Mouse (Mus musculus): ENCODE data around the gene Tmem151b. TPM values are rescaled to one million over a fixed set of nuclear protein-coding genes. Genes with fewer than 3 reads are reported as not detected.
A peak's percentile ranks its signal among the peaks of the same experiment; 100 is the strongest.

The Tmem151b gene
- polyA plus RNA-seq, 1 experiment from 2014 or later, result 2.5 TPM

DNA sequence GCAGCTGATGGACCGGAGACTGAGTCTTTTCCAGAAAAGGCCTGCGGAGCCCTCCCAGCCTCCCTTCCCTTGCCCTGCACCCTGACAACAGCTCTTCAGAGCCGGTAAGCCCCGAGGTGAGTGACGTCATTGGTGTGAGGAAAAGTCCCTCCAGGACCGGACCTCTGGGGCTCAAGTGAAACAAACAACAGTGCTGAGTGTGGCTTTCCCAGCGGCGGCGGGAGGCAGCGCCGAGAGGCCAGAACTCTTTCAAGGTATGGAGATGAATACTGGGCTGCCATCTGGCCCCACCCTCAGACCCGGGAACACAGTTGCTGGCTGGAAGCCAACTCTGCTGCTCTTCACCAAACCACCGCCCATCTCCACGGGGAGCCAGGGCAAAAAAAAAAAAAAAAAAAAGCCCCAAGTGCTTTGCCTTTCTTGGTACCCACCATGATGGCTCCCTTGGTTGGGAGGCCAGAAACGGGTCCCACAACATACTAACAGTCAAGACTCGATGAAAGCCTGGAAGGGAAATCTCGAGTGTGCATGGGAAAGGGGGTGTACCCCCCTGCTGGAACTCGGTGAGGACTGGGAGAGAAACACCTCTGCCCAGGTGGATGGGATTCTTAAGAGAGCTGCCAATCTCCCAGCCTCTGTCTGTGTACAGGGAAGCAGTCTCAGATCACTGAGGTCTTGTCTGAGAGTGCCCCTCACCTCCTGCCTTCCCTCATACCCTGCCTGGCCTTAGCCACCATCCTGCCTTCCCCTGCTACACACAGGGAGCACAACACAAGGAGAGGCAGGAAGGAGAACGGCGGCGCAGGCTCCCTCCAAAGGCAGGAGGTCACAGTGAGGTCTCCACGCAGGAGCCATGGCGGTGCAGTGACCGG is 5.2 kb downstream of the Tmem151b start:
- Histone ChIP-seq H3K27me3 (replicated peaks; ENCODE audit: control insufficient read depth, insufficient read depth, low read length) (peaks cover 80% of the 10 kb centered on the region), H3K27ac (ENCODE audit: low read length) (no peak overlapping the region), H3K4me1 (ENCODE audit: control insufficient read depth, insufficient read depth, low read length) (peaks cover 20% of the 10 kb centered on the region), H3K9ac (ENCODE audit: low read depth, low read length) (no peak overlapping the region), H3K9me3 (ENCODE audit: control insufficient read depth, low read length) (no peaks in the 10 kb centered on the region), H3K4me2 (ENCODE audit: low read depth, low read length) (no peak overlapping the region), H3K4me3 (ENCODE audit: low read length) (peak overlapping the region; percentile 29; the same call in 1 of the 2 replicates), H3K36me3 (ENCODE audit: control insufficient read depth, insufficient read depth, low read length) (no peaks in the 10 kb centered on the region)
- WGBS, result 19% methylated on average over 24 of the region's 24 CpGs
- ATAC-seq, result no peak; the same call in none of the 2 replicates

DNA sequence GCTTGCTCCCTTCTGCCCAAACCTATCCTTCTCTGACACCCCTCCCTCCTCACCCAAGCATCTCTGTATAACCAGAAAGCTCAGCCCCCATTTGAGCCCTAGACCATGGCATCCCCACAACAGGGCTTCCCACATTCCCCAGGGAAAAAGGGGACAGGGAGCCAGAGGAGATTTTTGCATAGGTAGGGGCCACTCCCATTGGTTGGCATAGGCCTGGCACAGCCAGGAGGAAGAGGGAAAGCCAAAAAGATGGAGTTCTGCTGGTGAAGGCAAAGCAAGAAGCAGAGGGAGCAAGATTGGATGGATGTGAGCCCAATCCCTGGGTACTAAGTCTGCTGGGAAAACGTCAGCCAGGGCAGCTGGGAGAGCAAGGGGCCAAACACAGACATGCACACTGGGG is 6.4 kb downstream of the Tmem151b start:
- Histone ChIP-seq H3K9ac (ENCODE audit: low read depth, low read length) (no peak overlapping the region), H3K4me2 (ENCODE audit: low read depth, low read length) (no peak overlapping the region), H3K27ac (ENCODE audit: low read length) (no peak overlapping the region), H3K9me3 (ENCODE audit: control insufficient read depth, low read length) (no peaks in the 10 kb centered on the region), H3K4me1 (ENCODE audit: control insufficient read depth, insufficient read depth, low read length) (peaks cover 16% of the 10 kb centered on the region; the same call in 1 of the 2 replicates), H3K4me3 (ENCODE audit: low read length) (no peak overlapping the region), H3K27me3 (replicated peaks; ENCODE audit: control insufficient read depth, insufficient read depth, low read length) (peaks cover 79% of the 10 kb centered on the region), H3K36me3 (ENCODE audit: control insufficient read depth, insufficient read depth, low read length) (no peaks in the 10 kb centered on the region)
- WGBS, result 60% methylated on average over 1 of the region's 1 CpGs
- ATAC-seq, result no peak

DNA sequence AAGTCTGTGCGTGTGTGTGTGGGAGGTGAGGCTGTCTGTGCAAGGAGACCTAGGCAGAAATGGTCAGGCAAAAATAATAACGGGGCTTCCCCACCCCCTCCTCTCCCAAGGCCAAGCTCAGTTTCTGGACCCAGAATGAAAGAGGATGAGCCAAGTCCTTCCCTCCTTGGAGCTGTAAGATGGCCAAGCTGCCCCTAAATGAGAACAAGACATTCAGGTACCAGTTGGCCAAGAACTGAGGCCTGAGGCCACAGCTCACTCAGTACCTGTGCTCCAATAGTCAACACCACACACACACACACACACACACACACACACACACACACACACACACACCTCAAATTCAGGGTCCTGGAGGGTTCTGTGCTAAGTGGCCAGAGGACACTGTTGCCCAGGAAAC is 6.8 kb downstream of the Tmem151b start:
- Histone ChIP-seq H3K9ac (ENCODE audit: low read depth, low read length) (no peak overlapping the region), H3K27me3 (replicated peaks; ENCODE audit: control insufficient read depth, insufficient read depth, low read length) (peaks cover 75% of the 10 kb centered on the region), H3K9me3 (ENCODE audit: control insufficient read depth, low read length) (no peaks in the 10 kb centered on the region), H3K27ac (ENCODE audit: low read length) (no peak overlapping the region), H3K4me1 (ENCODE audit: control insufficient read depth, insufficient read depth, low read length) (peaks cover 16% of the 10 kb centered on the region; the same call in 1 of the 2 replicates), H3K36me3 (ENCODE audit: control insufficient read depth, insufficient read depth, low read length) (no peaks in the 10 kb centered on the region), H3K4me2 (ENCODE audit: low read depth, low read length) (no peak overlapping the region), H3K4me3 (ENCODE audit: low read length) (no peak overlapping the region)
- WGBS, result 73% methylated on average over 2 of the region's 2 CpGs
- ATAC-seq, result no peak

DNA sequence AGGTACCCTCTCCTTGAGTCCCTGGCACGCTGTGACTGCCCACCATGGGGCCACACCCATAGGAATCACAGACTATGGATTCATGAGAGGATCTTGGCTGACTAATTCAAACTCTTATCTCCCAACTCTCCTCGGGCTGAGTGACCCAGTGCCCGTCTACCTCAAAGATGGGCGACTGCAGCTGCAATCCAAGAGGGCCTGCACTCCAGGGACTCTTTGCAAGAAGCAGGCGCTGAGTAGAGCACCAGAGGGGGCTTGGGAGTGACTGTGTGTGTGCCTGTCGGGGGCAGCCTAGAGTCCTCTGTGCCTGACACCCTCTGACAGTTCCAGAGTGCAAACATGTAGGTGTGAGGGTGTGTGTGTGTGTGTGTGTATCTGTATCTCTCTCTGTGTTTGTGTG is 7.3 kb downstream of the Tmem151b start:
- Histone ChIP-seq H3K9me3 (ENCODE audit: control insufficient read depth, low read length) (no peaks in the 10 kb centered on the region), H3K4me3 (ENCODE audit: low read length) (no peak overlapping the region), H3K9ac (ENCODE audit: low read depth, low read length) (no peak overlapping the region), H3K4me1 (ENCODE audit: control insufficient read depth, insufficient read depth, low read length) (peaks cover 16% of the 10 kb centered on the region; the same call in 1 of the 2 replicates), H3K27ac (ENCODE audit: low read length) (no peak overlapping the region), H3K36me3 (ENCODE audit: control insufficient read depth, insufficient read depth, low read length) (no peaks in the 10 kb centered on the region), H3K27me3 (replicated peaks; ENCODE audit: control insufficient read depth, insufficient read depth, low read length) (peaks cover 72% of the 10 kb centered on the region), H3K4me2 (ENCODE audit: low read depth, low read length) (no peak overlapping the region)
- no peak for ATAC-seq
- WGBS, result 24% methylated on average over 6 of the region's 6 CpGs

DNA sequence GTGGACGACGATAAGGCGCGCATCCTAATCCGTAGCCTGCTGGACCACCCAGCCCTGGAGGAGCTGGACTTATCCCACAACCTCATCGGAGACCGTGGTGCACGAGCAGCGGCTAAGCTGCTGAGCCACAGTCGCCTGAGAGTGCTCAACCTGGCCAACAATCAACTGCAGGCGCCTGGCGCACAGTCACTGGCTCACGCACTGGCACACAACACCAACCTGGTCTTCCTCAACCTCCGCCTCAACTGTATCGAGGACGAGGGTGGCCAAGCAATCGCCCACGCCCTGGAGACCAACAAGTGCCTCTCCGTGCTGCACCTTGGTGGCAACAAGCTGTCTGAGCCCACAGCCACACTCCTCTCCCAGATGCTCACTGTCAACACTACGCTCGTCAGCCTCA is 9.8 kb downstream of the Tmem151b start:
- no peaks in the 10 kb centered on the region for H3K36me3 ChIP-seq (ENCODE audit: control insufficient read depth, insufficient read depth, low read length)
- no peak overlapping the region for H3K27ac ChIP-seq (ENCODE audit: low read length)
- ATAC-seq, result no peak
- no peak overlapping the region for H3K9ac ChIP-seq (ENCODE audit: low read depth, low read length)
- WGBS, result 73% methylated on average over 21 of the region's 21 CpGs
- no peak overlapping the region for H3K4me3 ChIP-seq (ENCODE audit: low read length)
- H3K9me3 ChIP-seq (ENCODE audit: control insufficient read depth, low read length), result no peaks in the 10 kb centered on the region
- peaks cover 62% of the 10 kb centered on the region for H3K27me3 ChIP-seq (replicated peaks; ENCODE audit: control insufficient read depth, insufficient read depth, low read length)
- H3K4me2 ChIP-seq (ENCODE audit: low read depth, low read length), result no peak overlapping the region
- H3K4me1 ChIP-seq (ENCODE audit: control insufficient read depth, insufficient read depth, low read length), result peaks cover 6% of the 10 kb centered on the region; the same call in 1 of the 2 replicates

DNA sequence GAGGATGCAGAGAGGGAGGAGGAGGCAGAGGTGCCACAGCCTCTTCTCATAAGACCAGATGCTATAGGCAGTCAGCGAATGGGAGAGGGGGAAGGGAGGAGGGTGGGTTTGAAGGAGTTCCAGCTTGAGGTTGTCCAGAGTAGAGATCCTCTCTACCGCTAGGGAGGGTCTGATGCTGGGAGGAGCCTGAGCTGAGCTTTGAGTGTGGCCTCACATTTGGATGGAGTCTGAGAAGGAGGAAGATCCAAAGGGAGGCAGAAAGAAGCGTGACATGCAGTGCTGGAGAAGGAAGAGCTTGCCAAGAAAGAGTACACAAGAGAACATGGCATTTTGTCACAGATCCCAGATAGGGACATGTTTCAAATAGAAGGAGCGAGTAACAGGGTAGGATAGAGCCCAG is 11.1 kb downstream of the Tmem151b start:
- 61% methylated on average over 4 of the region's 4 CpGs for WGBS
- no peaks in the 10 kb centered on the region for H3K9me3 ChIP-seq (ENCODE audit: control insufficient read depth, low read length)
- no peaks in the 10 kb centered on the region for H3K36me3 ChIP-seq (ENCODE audit: control insufficient read depth, insufficient read depth, low read length)
- no peak overlapping the region for H3K4me3 ChIP-seq (ENCODE audit: low read length)
- no peak overlapping the region for H3K9ac ChIP-seq (ENCODE audit: low read depth, low read length)
- no peaks in the 10 kb centered on the region for H3K4me1 ChIP-seq (ENCODE audit: control insufficient read depth, insufficient read depth, low read length)
- no peak overlapping the region for H3K27ac ChIP-seq (ENCODE audit: low read length)
- ATAC-seq, result no peak
- H3K4me2 ChIP-seq (ENCODE audit: low read depth, low read length), result no peak overlapping the region
- peaks cover 54% of the 10 kb centered on the region for H3K27me3 ChIP-seq (replicated peaks; ENCODE audit: control insufficient read depth, insufficient read depth, low read length)

DNA sequence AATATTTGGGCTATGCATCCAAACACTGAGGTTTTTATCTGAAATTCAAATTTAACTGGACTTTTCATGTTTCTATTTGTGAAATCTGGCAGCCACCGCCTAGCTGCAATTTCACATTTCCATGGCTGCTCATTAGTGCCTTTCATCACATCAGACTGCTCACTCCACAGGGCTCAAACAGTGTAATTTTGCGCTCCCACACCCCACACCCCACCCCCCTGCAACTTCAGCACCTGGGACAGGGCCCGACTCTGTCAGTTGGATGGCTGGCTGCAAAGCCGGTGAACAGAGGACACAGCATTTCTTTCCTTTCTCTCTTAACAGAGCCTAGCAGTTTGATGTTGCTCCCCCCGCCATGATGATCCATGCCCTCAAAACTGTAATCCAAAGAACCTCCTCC is 13.2 kb downstream of the Tmem151b start:
- Histone ChIP-seq H3K4me2 (ENCODE audit: low read depth, low read length) (no peak overlapping the region), H3K9me3 (ENCODE audit: control insufficient read depth, low read length) (no peaks in the 10 kb centered on the region), H3K27me3 (replicated peaks; ENCODE audit: control insufficient read depth, insufficient read depth, low read length) (peaks cover 51% of the 10 kb centered on the region), H3K4me3 (ENCODE audit: low read length) (no peak overlapping the region), H3K27ac (ENCODE audit: low read length) (no peak overlapping the region), H3K36me3 (ENCODE audit: control insufficient read depth, insufficient read depth, low read length) (no peaks in the 10 kb centered on the region), H3K9ac (ENCODE audit: low read depth, low read length) (no peak overlapping the region), H3K4me1 (ENCODE audit: control insufficient read depth, insufficient read depth, low read length) (no peaks in the 10 kb centered on the region)
- ATAC-seq, result no peak
- 16% methylated on average over 5 of the region's 5 CpGs for WGBS

DNA sequence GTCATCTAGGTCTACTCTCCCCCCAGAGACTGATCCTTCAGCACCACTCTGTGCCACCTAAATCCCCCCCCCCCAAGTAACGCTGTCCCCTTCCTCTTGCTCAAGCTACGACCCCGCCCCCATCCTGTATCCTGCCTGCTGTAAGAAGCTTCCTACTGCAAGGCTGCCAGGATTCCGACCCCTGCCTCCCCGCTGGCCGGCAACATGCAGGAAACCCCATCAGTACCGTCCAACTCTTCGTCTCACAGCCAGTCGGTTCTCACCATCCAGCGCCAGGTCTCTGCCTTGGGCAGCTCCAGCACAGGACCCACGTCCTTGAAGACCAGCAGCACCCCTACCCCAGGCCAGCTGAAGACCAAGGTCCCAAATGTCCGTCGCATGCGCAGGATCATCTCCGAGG is 16.6 kb downstream of the Tmem151b start:
- H3K4me2 ChIP-seq (ENCODE audit: low read depth, low read length), result no peak overlapping the region
- peaks cover 45% of the 10 kb centered on the region; the same call in 1 of the 2 replicates for H3K27me3 ChIP-seq (replicated peaks; ENCODE audit: control insufficient read depth, insufficient read depth, low read length)
- H3K4me3 ChIP-seq (ENCODE audit: low read length), result no peak overlapping the region
- H3K9me3 ChIP-seq (ENCODE audit: control insufficient read depth, low read length), result no peaks in the 10 kb centered on the region
- H3K4me1 ChIP-seq (ENCODE audit: control insufficient read depth, insufficient read depth, low read length), result no peaks in the 10 kb centered on the region
- no peak overlapping the region for H3K9ac ChIP-seq (ENCODE audit: low read depth, low read length)
- no peaks in the 10 kb centered on the region for H3K36me3 ChIP-seq (ENCODE audit: control insufficient read depth, insufficient read depth, low read length)
- H3K27ac ChIP-seq (ENCODE audit: low read length), result no peak overlapping the region
- no peak for ATAC-seq
- 48% methylated on average over 15 of the region's 15 CpGs for WGBS

DNA sequence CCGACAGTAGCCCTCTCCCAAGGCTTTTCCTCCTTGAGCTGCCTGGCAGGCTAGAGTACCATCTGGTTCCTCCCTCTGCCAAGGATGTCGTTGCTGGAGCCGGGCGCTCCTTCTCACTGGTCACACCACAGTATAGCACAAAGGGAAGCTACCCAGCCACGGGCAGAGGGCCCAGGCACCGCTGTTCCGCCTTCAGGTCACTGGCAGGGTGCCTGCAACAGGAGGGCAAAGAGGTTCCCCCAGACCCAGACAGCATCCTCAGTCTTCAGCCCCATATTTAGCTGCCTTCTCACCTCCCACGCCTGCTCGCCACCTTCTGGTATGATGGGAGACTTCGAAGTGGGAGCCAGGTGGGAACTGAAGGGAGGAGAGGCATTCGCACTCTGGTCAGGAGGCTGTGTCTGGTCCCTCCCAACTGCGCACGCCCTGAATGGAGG is 19.1 kb downstream of the Tmem151b start:
- Histone ChIP-seq H3K4me1 (ENCODE audit: control insufficient read depth, insufficient read depth, low read length) (no peaks in the 10 kb centered on the region), H3K27ac (ENCODE audit: low read length) (no peak overlapping the region), H3K4me3 (ENCODE audit: low read length) (no peak overlapping the region), H3K9me3 (ENCODE audit: control insufficient read depth, low read length) (no peaks in the 10 kb centered on the region), H3K36me3 (ENCODE audit: control insufficient read depth, insufficient read depth, low read length) (no peaks in the 10 kb centered on the region), H3K4me2 (ENCODE audit: low read depth, low read length) (no peak overlapping the region), H3K9ac (ENCODE audit: low read depth, low read length) (no peak overlapping the region), H3K27me3 (replicated peaks; ENCODE audit: control insufficient read depth, insufficient read depth, low read length) (peaks cover 38% of the 10 kb centered on the region; the same call in 1 of the 2 replicates)
- WGBS, result 42% methylated on average over 13 of the region's 13 CpGs
- ATAC-seq, result no peak

Data from intestine, embryonic 16.5 days (tissue).